Comparison of ENCODE assay signal across 27 mouse cellular contexts in the genomic region with DNA sequence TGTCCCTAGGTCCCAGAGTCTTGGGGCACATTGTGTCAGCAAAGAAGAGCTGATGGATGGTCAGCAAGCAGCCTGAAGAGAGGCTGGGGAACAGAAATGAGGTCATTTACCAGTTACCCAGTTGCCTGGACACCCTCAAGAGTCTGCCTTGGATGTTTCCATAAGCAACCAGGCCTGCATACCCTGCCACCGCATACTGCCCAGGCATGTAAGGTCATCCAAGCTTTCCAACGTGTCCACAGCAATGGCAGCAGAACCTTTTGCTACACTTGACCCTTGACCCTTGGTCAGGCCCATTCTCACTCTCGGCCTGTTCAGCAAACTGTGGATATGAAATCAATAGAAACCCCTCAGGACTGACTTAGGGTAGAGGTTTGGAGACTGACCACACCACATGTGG. TPM values are rescaled to one million over a fixed set of nuclear protein-coding genes. Genes with fewer than 3 reads are reported as not detected.
DNase-seq lines count a peak whose midpoint lies in the region; ATAC-seq and TF ChIP-seq lines count a peak whose summit lies in the region.
"Had no signal": no experiment of that assay in that cellular context is flagged by ENCODE, and none has a peak within 500 bp of the region (broad histone marks: within the 10 kb centered on the region; RNA-seq: fewer than 3 reads in every experiment).

No protein-coding gene starts in this region.

- peak; percentile 46 to 64 for DNase-seq in lung, adult 18-20 months
- DNase-seq in lung, postnatal 4 days: no peak
- DNase-seq in layer of hippocampus, adult 18-20 months (ENCODE audit: low spot score in 2 of 2): no peak
- DNase-seq: adrenal gland, postnatal 10 days; adrenal gland, postnatal 36 days; cerebellum, adult 11 months; cerebellum, adult 2 months; cerebellum, adult 9-11 months; cerebellum, postnatal 25 days; embryo, embryonic 11 days; gastrocnemius, postnatal 10 days; gastrocnemius, postnatal 36 days; heart, adult 11 months had no signal

- no peak overlapping the region for H3K4me3 ChIP-seq in bone marrow, adult 2 months (replicated peaks; ENCODE audit: control insufficient read depth, low read depth, low read length)
- no peak overlapping the region for H3K4me3 ChIP-seq in neural tube, embryonic 15.5 days (replicated peaks)
- H3K4me3 ChIP-seq: embryonic facial prominence, embryonic 10.5 days; embryonic facial prominence, embryonic 13.5 days; erythroblast, embryonic 14.5 days; forebrain, embryonic 12.5 days; hindbrain, embryonic 12.5 days; hindbrain, embryonic 15.5 days had no signal

- TF ChIP-seq POLR2A in bone marrow, adult 2 months (IDR thresholded peaks at IDR 0.05; ENCODE audit: borderline replicate concordance, control insufficient read depth, low read depth, low read length): no peak

- no peak overlapping the region for H3K4me2 ChIP-seq in neural tube, embryonic 15.5 days
- H3K4me2 ChIP-seq: embryonic facial prominence, embryonic 13.5 days; forebrain, embryonic 12.5 days; heart, embryonic 11.5 days; hindbrain, embryonic 12.5 days; hindbrain, embryonic 15.5 days had no signal

- no peak overlapping the region for H3K9ac ChIP-seq in neural tube, embryonic 15.5 days (replicated peaks)
- H3K9ac ChIP-seq: embryonic facial prominence, embryonic 13.5 days; forebrain, embryonic 12.5 days; hindbrain, embryonic 12.5 days; hindbrain, embryonic 15.5 days had no signal

- WGBS in bone marrow, adult 2 months: 66% methylated on average over 3 of the region's 3 CpGs
- WGBS in neural tube, embryonic 15.5 days: 80% methylated on average over 3 of the region's 3 CpGs

- no peaks in the 10 kb centered on the region for H3K36me3 ChIP-seq in neural tube, embryonic 15.5 days
- H3K36me3 ChIP-seq: embryonic facial prominence, embryonic 10.5 days; embryonic facial prominence, embryonic 13.5 days; forebrain, embryonic 12.5 days; hindbrain, embryonic 12.5 days; hindbrain, embryonic 15.5 days had no signal

- no peaks in the 10 kb centered on the region for H3K9me3 ChIP-seq in neural tube, embryonic 15.5 days (replicated peaks)
- H3K9me3 ChIP-seq: embryonic facial prominence, embryonic 10.5 days; embryonic facial prominence, embryonic 13.5 days; forebrain, embryonic 12.5 days; hindbrain, embryonic 12.5 days; hindbrain, embryonic 15.5 days had no signal

- no peak for TF ChIP-seq CTCF in bone marrow, adult 2 months (IDR thresholded peaks at IDR 0.05; ENCODE audit: control insufficient read depth, insufficient read depth, low read length)

- peaks cover 14% of the 10 kb centered on the region for H3K4me1 ChIP-seq in bone marrow, adult 2 months (ENCODE audit: control insufficient read depth, insufficient read depth, low read length)
- H3K4me1 ChIP-seq in neural tube, embryonic 15.5 days: no peaks in the 10 kb centered on the region
- H3K4me1 ChIP-seq: forebrain, embryonic 12.5 days; hindbrain, embryonic 12.5 days; hindbrain, embryonic 15.5 days had no signal

- peak overlapping the region; percentile 87; the same call in 1 of the 2 replicates for H3K27ac ChIP-seq in bone marrow, adult 2 months (ENCODE audit: control insufficient read depth, insufficient read depth, low read depth, low read length, poor library complexity)
- no peak overlapping the region for H3K27ac ChIP-seq in neural tube, embryonic 15.5 days (replicated peaks)
- H3K27ac ChIP-seq: embryonic facial prominence, embryonic 10.5 days; embryonic facial prominence, embryonic 13.5 days; forebrain, embryonic 12.5 days; hindbrain, embryonic 12.5 days; hindbrain, embryonic 15.5 days had no signal

- peak; percentile 10 for ATAC-seq in granulocyte monocyte progenitor cell, adult 5-6 weeks (replicated peaks; ENCODE audit: poor library complexity, severe bottlenecking)
- 0 out of 2 replicates have a peak, but pooled peaks have one; percentile 3 for ATAC-seq in megakaryocyte progenitor cell, adult 5-6 weeks (replicated peaks; ENCODE audit: poor library complexity)
- ATAC-seq in neural tube, embryonic 15.5 days (ENCODE audit: low FRiP score): no peak
- ATAC-seq: CD4-positive, CD25-positive, alpha-beta regulatory T cell, adult 4 months; forebrain, embryonic 16.5 days had no signal

- H3K27me3 ChIP-seq in neural tube, embryonic 15.5 days (replicated peaks): no peaks in the 10 kb centered on the region
- H3K27me3 ChIP-seq: embryonic facial prominence, embryonic 13.5 days; forebrain, embryonic 12.5 days; hindbrain, embryonic 12.5 days; hindbrain, embryonic 15.5 days had no signal

RNA-seq across cellular contexts. Expression of gene Alas1, which starts 13.0 kb away (rescaled TPM):
- 22.5 and 59.7 TPM in 2 replicates for polyA plus RNA-seq in bone marrow, adult 2 months (2011; ENCODE audit: insufficient read depth, insufficient read length, low replicate concordance, missing spikeins)
- 613 and 665 TPM in 2 replicates for total RNA-seq in granulocyte monocyte progenitor cell, adult 5-6 weeks (2014; fragmentation: Nextera tagmentation)
- total RNA-seq in granulocyte monocyte progenitor cell, adult 5-6 weeks (2017): 822 and 987 TPM in 2 replicates
- total RNA-seq in megakaryocyte progenitor cell, adult 5-6 weeks (2015): 559 and 576 TPM in 2 replicates
- 961 and 988 TPM in 2 replicates for total RNA-seq in megakaryocyte progenitor cell, adult 5-6 weeks (2017)
- 105 and 107 TPM in 2 replicates for polyA plus RNA-seq in neural tube, embryonic 15.5 days (2015; fragmentation: Nextera tagmentation; extraction: Ambion mirVana)
- total RNA-seq in layer of hippocampus, adult 18-20 months (2021): 100 to 1,000 TPM; 141 to 144 TPM

RNA-seq across cellular contexts. Expression of gene Poc1a, which starts 19.4 kb away (rescaled TPM):
- polyA plus RNA-seq in bone marrow, adult 2 months (2011; ENCODE audit: insufficient read depth, insufficient read length, low replicate concordance, missing spikeins): 45.1 and 46.9 TPM in 2 replicates
- 42.4 and 49.8 TPM in 2 replicates for total RNA-seq in granulocyte monocyte progenitor cell, adult 5-6 weeks (2014; fragmentation: Nextera tagmentation)
- total RNA-seq in granulocyte monocyte progenitor cell, adult 5-6 weeks (2017): 20.4 and 30.3 TPM in 2 replicates
- 38.9 and 50.1 TPM in 2 replicates for total RNA-seq in megakaryocyte progenitor cell, adult 5-6 weeks (2015)
- total RNA-seq in megakaryocyte progenitor cell, adult 5-6 weeks (2017): 33.2 and 43.8 TPM in 2 replicates
- 7.0 and 13.3 TPM in 2 replicates for polyA plus RNA-seq in neural tube, embryonic 15.5 days (2015; fragmentation: Nextera tagmentation; extraction: Ambion mirVana)
- 10 to 100 TPM; 12.5 to 15.4 TPM for total RNA-seq in layer of hippocampus, adult 18-20 months (2021)

RNA-seq across cellular contexts. Expression of gene Tlr9, which starts 39.1 kb away (rescaled TPM):
- 0.56 and 3.6 TPM in 2 replicates for polyA plus RNA-seq in bone marrow, adult 2 months (2011; ENCODE audit: insufficient read depth, insufficient read length, low replicate concordance, missing spikeins)
- 1.7 and 2.3 TPM in 2 replicates for total RNA-seq in granulocyte monocyte progenitor cell, adult 5-6 weeks (2014; fragmentation: Nextera tagmentation)
- total RNA-seq in granulocyte monocyte progenitor cell, adult 5-6 weeks (2017): 0.30 and 0.46 TPM in 2 replicates
- 2.2 and 4.5 TPM in 2 replicates for total RNA-seq in megakaryocyte progenitor cell, adult 5-6 weeks (2015)
- total RNA-seq in megakaryocyte progenitor cell, adult 5-6 weeks (2017): 0.37 and 0.46 TPM in 2 replicates
- 0.05 TPM in 1 of 2 replicates, not detected in the other for polyA plus RNA-seq in neural tube, embryonic 15.5 days (2015; fragmentation: Nextera tagmentation; extraction: Ambion mirVana)
- 1 to 10 TPM; 1.0 to 1.5 TPM for total RNA-seq in layer of hippocampus, adult 18-20 months (2021)
- polyA plus RNA-seq: C2C12; CD4-positive, CD25-positive, alpha-beta regulatory T cell, adult 4 months; embryonic facial prominence, embryonic 10.5 days; embryonic facial prominence, embryonic 13.5 days; forebrain, embryonic 12.5 days; forebrain, embryonic 16.5 days; heart, embryonic 11.5 days had no signal

RNA-seq across cellular contexts. Expression of gene Twf2, which starts 58.6 kb away (rescaled TPM):
- polyA plus RNA-seq in bone marrow, adult 2 months (2011; ENCODE audit: insufficient read depth, insufficient read length, low replicate concordance, missing spikeins): 21.7 and 63.2 TPM in 2 replicates
- total RNA-seq in granulocyte monocyte progenitor cell, adult 5-6 weeks (2014; fragmentation: Nextera tagmentation): 79.7 and 84.8 TPM in 2 replicates
- 81.4 and 87.5 TPM in 2 replicates for total RNA-seq in granulocyte monocyte progenitor cell, adult 5-6 weeks (2017)
- 45.1 and 46.4 TPM in 2 replicates for total RNA-seq in megakaryocyte progenitor cell, adult 5-6 weeks (2015)
- total RNA-seq in megakaryocyte progenitor cell, adult 5-6 weeks (2017): 67.5 and 80.6 TPM in 2 replicates
- 48.1 and 58.2 TPM in 2 replicates for polyA plus RNA-seq in neural tube, embryonic 15.5 days (2015; fragmentation: Nextera tagmentation; extraction: Ambion mirVana)
- 10 to 100 TPM; 58.4 to 60.6 TPM for total RNA-seq in layer of hippocampus, adult 18-20 months (2021)

Comparison
In these comparisons a context has a peak if more than half of its experiments do, and no peak if none do; other contexts are left out.
1. DNase-seq: peak in lung, adult 18-20 months (2 of 2); none in lung, postnatal 4 days (0 of 2) and layer of hippocampus, adult 18-20 months (0 of 2).